Mouse (Mus musculus) kidney, adult 2 months (tissue): ENCODE measurements at regions not wholly inside any gene's neighbourhood (a gene's known extent, or its start where the extent isn't known, plus 50 kb on each side); places are given as distances from the start of the nearest gene placed in this dataset.

ENCODE experiments used
- CTCF ChIP-seq: fragments of 200-500 bp; conservative IDR thresholded peaks from 2 replicates; pipeline ENCODE4 v1.5.1; 2011; ENCODE audit warnings: low read depth, mild to moderate bottlenecking, control low read depth, low read length, moderate library complexity, mixed read lengths; ENCODE audit not compliant: insufficient read depth, insufficient read length
- POLR2A ChIP-seq: fragments of 200-500 bp; IDR thresholded peaks from one replicate; pipeline ENCODE4 v1.6.1; 2011; ENCODE audit warnings: low read depth, low read length, control low read depth

- TF ChIP-seq POLR2A (no peak), CTCF (no peak)
Measured at GRCm38 (mm10) chr5:116934585-116934984, 181.3 kb downstream of the Suds3 start.
